In genomic region chr11:19554316-19554946, GRCm38 (mm10) we compare ENCODE assay signal across 11 mouse cellular contexts.
A peak's percentile ranks its signal among the peaks of the same experiment; 100 is the strongest.
DNase-seq lines count a peak whose midpoint lies in the region; ATAC-seq lines count a peak whose summit lies in the region.
"Had no signal": no experiment of that assay in that cellular context is flagged by ENCODE, and none has a peak within 500 bp of the region (broad histone marks: within the 10 kb centered on the region; RNA-seq: fewer than 3 reads in every experiment).

No protein-coding gene starts in this region.

- WGBS in forebrain, embryonic 14.5 days = 0% methylated on average over 9 of the region's 9 CpGs
- WGBS in midbrain, embryonic 10.5 days = 16% methylated on average over 9 of the region's 9 CpGs
- 13% methylated on average over 9 of the region's 9 CpGs for WGBS in neural tube, embryonic 15.5 days

- peaks cover 3% of the 10 kb centered on the region; the same call in 1 of the 2 replicates for H3K27me3 ChIP-seq in forebrain, embryonic 14.5 days (replicated peaks; ENCODE audit: control insufficient read depth, insufficient read depth, low read length)
- peaks cover 5% of the 10 kb centered on the region; the same call in 1 of the 2 replicates for H3K27me3 ChIP-seq in midbrain, embryonic 10.5 days (ENCODE audit: low read depth, poor library complexity, severe bottlenecking)
- no peaks in the 10 kb centered on the region for H3K27me3 ChIP-seq in neural tube, embryonic 15.5 days (replicated peaks)
- H3K27me3 ChIP-seq: liver, embryonic 13.5 days had no signal

- ATAC-seq in forebrain, embryonic 14.5 days = peak; percentile 88
- peak; percentile 74 for ATAC-seq in neural tube, embryonic 15.5 days (ENCODE audit: low FRiP score)

- H3K9me3 ChIP-seq in forebrain, embryonic 14.5 days (replicated peaks; ENCODE audit: control insufficient read depth, low read length) = no peaks in the 10 kb centered on the region
- H3K9me3 ChIP-seq in midbrain, embryonic 10.5 days (replicated peaks) = no peaks in the 10 kb centered on the region
- no peaks in the 10 kb centered on the region for H3K9me3 ChIP-seq in neural tube, embryonic 15.5 days (replicated peaks)
- H3K9me3 ChIP-seq: liver, embryonic 13.5 days had no signal

- H3K4me2 ChIP-seq in forebrain, embryonic 14.5 days (ENCODE audit: low read length) = peak overlapping the region; percentile 12; the same call in 1 of the 2 replicates
- no peak overlapping the region; the same call in 1 of the 2 replicates for H3K4me2 ChIP-seq in neural tube, embryonic 15.5 days
- H3K4me2 ChIP-seq: liver, embryonic 13.5 days had no signal

- peak overlapping the region; percentile 23; the same call in 1 of the 2 replicates for H3K9ac ChIP-seq in forebrain, embryonic 14.5 days (ENCODE audit: low read length)
- no peak overlapping the region for H3K9ac ChIP-seq in neural tube, embryonic 15.5 days (replicated peaks)
- H3K9ac ChIP-seq: liver, embryonic 13.5 days had no signal

- peak overlapping the region; percentile 10; the same call in 1 of the 2 replicates for H3K27ac ChIP-seq in forebrain, embryonic 14.5 days (ENCODE audit: low read depth, low read length)
- peak overlapping the region; percentile 79 for H3K27ac ChIP-seq in midbrain, embryonic 10.5 days (replicated peaks)
- H3K27ac ChIP-seq in neural tube, embryonic 15.5 days (replicated peaks) = peak overlapping the region; percentile 61
- H3K27ac ChIP-seq: heart, adult 2 months; kidney, postnatal 0 days; liver, embryonic 13.5 days had no signal

- DNase-seq in embryo, embryonic 10.5 days (ENCODE audit: low spot score) = peak; percentile 75
- DNase-seq in forebrain, embryonic 14.5 days (ENCODE audit: low spot score) = peak; percentile 80
- peak; percentile 67 for DNase-seq in midbrain, embryonic 10.5 days (ENCODE audit: low spot score)
- DNase-seq in heart, postnatal 4 days = no peak
- DNase-seq in ovary, postnatal 14 days (ENCODE audit: low spot score) = no peak
- DNase-seq in natural killer cell, adult 2 months (ENCODE audit: low spot score in 2 of 2) = no peak
- DNase-seq: heart, adult 2 months; liver, embryonic 13.5 days; thymus, postnatal 14 days had no signal

- H3K36me3 ChIP-seq in forebrain, embryonic 14.5 days (ENCODE audit: control insufficient read depth, insufficient read depth, low read length) = no peaks in the 10 kb centered on the region
- H3K36me3 ChIP-seq in midbrain, embryonic 10.5 days = no peaks in the 10 kb centered on the region
- H3K36me3 ChIP-seq in neural tube, embryonic 15.5 days = no peaks in the 10 kb centered on the region
- H3K36me3 ChIP-seq: liver, embryonic 13.5 days had no signal

- H3K4me3 ChIP-seq in forebrain, embryonic 14.5 days (ENCODE audit: low read depth, low read length) = no peak overlapping the region
- no peak overlapping the region for H3K4me3 ChIP-seq in midbrain, embryonic 10.5 days
- H3K4me3 ChIP-seq in neural tube, embryonic 15.5 days (replicated peaks) = no peak overlapping the region
- H3K4me3 ChIP-seq: heart, adult 2 months; liver, embryonic 13.5 days had no signal

- peaks cover 14% of the 10 kb centered on the region for H3K4me1 ChIP-seq in forebrain, embryonic 14.5 days (ENCODE audit: control insufficient read depth, insufficient read depth, low read length)
- H3K4me1 ChIP-seq in midbrain, embryonic 10.5 days = peaks cover 30% of the 10 kb centered on the region
- H3K4me1 ChIP-seq in neural tube, embryonic 15.5 days = peaks cover 9% of the 10 kb centered on the region
- H3K4me1 ChIP-seq: liver, embryonic 13.5 days had no signal

Comparison
In these comparisons a context has a peak if more than half of its experiments do, and no peak if none do; other contexts are left out.
1. DNase-seq: peak in embryo, embryonic 10.5 days (single experiment), forebrain, embryonic 14.5 days (single experiment) and midbrain, embryonic 10.5 days (single experiment); none in heart, postnatal 4 days (single experiment), ovary, postnatal 14 days (single experiment) and natural killer cell, adult 2 months (0 of 2).
2. H3K27ac ChIP-seq: peak in every context shown above with its lines; median percentile 79 in midbrain, embryonic 10.5 days; 61 in neural tube, embryonic 15.5 days; 10 in forebrain, embryonic 14.5 days.